Mouse (Mus musculus) midbrain, embryonic 16.5 days (tissue): Measurements from ENCODE around the gene Lcn12. TPM values are rescaled to one million over a fixed set of nuclear protein-coding genes. Genes with fewer than 3 reads are reported as not detected.

Experiments
- ATAC-seq: fragments of 200-750 bp; cut with Nextera tagmentation; 2 replicates; pipeline ENCODE4 v1.8.0; 2017; ENCODE audit warnings: moderate TSS enrichment
- H3K27ac ChIP-seq: fragments of 300-500 bp; sonication (generic); 2 replicates; pipeline ENCODE4 v1.5.1; 2014; ENCODE audit warnings: mild to moderate bottlenecking, low read length, mixed read lengths
- H3K27me3 ChIP-seq: fragments of 300-500 bp; sonication (generic); 2 replicates; pipeline ENCODE4 v1.6.1; 2014; ENCODE audit warnings: low read depth, low read length, mixed read lengths; ENCODE audit not compliant: control insufficient read depth, insufficient read depth
- H3K36me3 ChIP-seq: fragments of 300-500 bp; sonication (generic); 2 replicates; pipeline ENCODE4 v1.6.1; 2014; ENCODE audit warnings: mild to moderate bottlenecking, low read length, moderate library complexity, mixed read lengths; ENCODE audit not compliant: control insufficient read depth, insufficient read depth
- H3K4me1 ChIP-seq: fragments of 300-500 bp; sonication (generic); 2 replicates; pipeline ENCODE4 v1.6.1; 2014; ENCODE audit warnings: mild to moderate bottlenecking, low read length, mixed read lengths; ENCODE audit not compliant: control insufficient read depth, insufficient read depth
- H3K4me2 ChIP-seq: fragments of 300-500 bp; sonication (generic); 2 replicates; pipeline ENCODE4 v1.6.1; 2014; ENCODE audit warnings: mild to moderate bottlenecking, low read length, mixed read lengths
- H3K4me3 ChIP-seq: fragments of 300-500 bp; sonication (generic); 2 replicates; pipeline ENCODE4 v1.5.1; 2014; ENCODE audit warnings: low read depth, mild to moderate bottlenecking, low read length, moderate library complexity, mixed read lengths
- H3K9ac ChIP-seq: fragments of 300-500 bp; sonication (generic); 2 replicates; pipeline ENCODE4 v1.6.1; 2014; ENCODE audit warnings: low read depth, low read length, mixed read lengths
- H3K9me3 ChIP-seq: fragments of 300-500 bp; sonication (generic); replicated peaks from 2 replicates; pipeline ENCODE4 v1.6.1; 2014; ENCODE audit warnings: mild to moderate bottlenecking, low read length, mixed read lengths; ENCODE audit not compliant: control insufficient read depth, poor library complexity, severe bottlenecking
- WGBS: fragments of 180-500 bp; shearing (Covaris S2); extraction: QIAGEN DNeasy Blood & Tissue Kit; methylation state at CpG from one replicate; pipeline ENCODE4 v1.1.7; 2014; 5-methylcytosine and 5-hydroxymethylcytosine counted together
- polyA plus RNA-seq: library from polyadenylated mRNA; unstranded; fragments of >200 nt; fragmentation: Nextera tagmentation; extraction: Ambion mirVana; gene quantifications from 2 replicates; pipeline ENCODE4 v1.2.1, GENCODE M21; 2015

Lcn12 gene
- polyA plus RNA-seq, 1 experiment from 2014 or later: not detected

- Histone ChIP-seq H3K9ac (0 out of 2 replicates have a peak overlapping the region, but pooled peaks have one; percentile 5), H3K27me3 (no peaks in the 10 kb centered on the region), H3K4me3 (no peak overlapping the region), H3K4me2 (no peak overlapping the region), H3K4me1 (peaks cover 6% of the 10 kb centered on the region), H3K36me3 (no peaks in the 10 kb centered on the region), H3K27ac (0 out of 2 replicates have a peak overlapping the region, but pooled peaks have one; percentile 17), H3K9me3 (no peaks in the 10 kb centered on the region)
- no peak for ATAC-seq
- 42% methylated on average over 10 of the region's 10 CpGs for WGBS
Observed at GRCm38 (mm10) chr2:25465816-25466635, 27.7 kb downstream of the Lcn12 start.

- peaks cover 6% of the 10 kb centered on the region for H3K4me1 ChIP-seq
- no peak for ATAC-seq
- H3K36me3 ChIP-seq: no peaks in the 10 kb centered on the region
- no peaks in the 10 kb centered on the region for H3K27me3 ChIP-seq
- H3K9me3 ChIP-seq: no peaks in the 10 kb centered on the region
- 92% methylated on average over 2 of the region's 2 CpGs for WGBS
- H3K27ac ChIP-seq: no peak overlapping the region
- H3K4me3 ChIP-seq: no peak overlapping the region
- no peak overlapping the region for H3K4me2 ChIP-seq
- no peak overlapping the region for H3K9ac ChIP-seq
Observed at GRCm38 (mm10) chr2:25465256-25465655, 28.5 kb downstream of the Lcn12 start.

- no peak for ATAC-seq
- Histone ChIP-seq H3K4me1 (peaks cover 22% of the 10 kb centered on the region), H3K4me3 (no peak overlapping the region), H3K4me2 (no peak overlapping the region), H3K27me3 (no peaks in the 10 kb centered on the region), H3K27ac (no peak overlapping the region), H3K9ac (no peak overlapping the region), H3K36me3 (peaks cover 9% of the 10 kb centered on the region), H3K9me3 (no peaks in the 10 kb centered on the region)
- 92% methylated on average over 3 of the region's 3 CpGs for WGBS
Observed at GRCm38 (mm10) chr2:25463630-25464029, 30.1 kb downstream of the Lcn12 start.

- peak; percentile 12 for ATAC-seq
- 24% methylated on average over 3 of the region's 3 CpGs for WGBS
- H3K27ac ChIP-seq: peak overlapping the region; percentile 91
- no peaks in the 10 kb centered on the region for H3K27me3 ChIP-seq
- H3K9ac ChIP-seq: peak overlapping the region; percentile 85
- H3K4me3 ChIP-seq: peak overlapping the region; percentile 59
- H3K4me2 ChIP-seq: peak overlapping the region; percentile 98
- peaks cover 22% of the 10 kb centered on the region for H3K4me1 ChIP-seq
- no peaks in the 10 kb centered on the region for H3K9me3 ChIP-seq
- peaks cover 18% of the 10 kb centered on the region for H3K36me3 ChIP-seq
Observed at GRCm38 (mm10) chr2:25461407-25461806, 32.3 kb downstream of the Lcn12 start.

- WGBS: under 1% methylated on average over 48 of the region's 48 CpGs
- Histone ChIP-seq H3K4me1 (peaks cover 22% of the 10 kb centered on the region), H3K27me3 (no peaks in the 10 kb centered on the region), H3K9me3 (no peaks in the 10 kb centered on the region), H3K4me3 (peak within 1 kb of the TSS; percentile 59), H3K4me2 (peak within 1 kb of the TSS; percentile 98), H3K36me3 (peaks cover 18% of the 10 kb centered on the region), H3K27ac (peak within 1 kb of the TSS; percentile 91), H3K9ac (peak within 1 kb of the TSS; percentile 85)
- ATAC-seq: peak; percentile 92
Observed at GRCm38 (mm10) chr2:25460551-25461309, 33.0 kb downstream of the Lcn12 start, which contains the start of gene Paxx. TSS of gene Paxx (minus strand) at chr2:25461094.

- WGBS: 31% methylated on average over 5 of the region's 5 CpGs
- H3K27me3 ChIP-seq: no peaks in the 10 kb centered on the region
Observed at GRCm38 (mm10) chr2:25460135-25460534, 33.6 kb downstream of the Lcn12 start.

GRCm38 (mm10) chr2:25458911-25459310 is 34.8 kb downstream of the Lcn12 start:
- no peaks in the 10 kb centered on the region for H3K27me3 ChIP-seq
- no peak overlapping the region for H3K4me3 ChIP-seq
- no peak overlapping the region for H3K27ac ChIP-seq
- peaks cover 18% of the 10 kb centered on the region for H3K36me3 ChIP-seq
- H3K4me1 ChIP-seq: peaks cover 22% of the 10 kb centered on the region
- no peak overlapping the region for H3K9ac ChIP-seq
- no peaks in the 10 kb centered on the region for H3K9me3 ChIP-seq
- H3K4me2 ChIP-seq: no peak overlapping the region
- WGBS: 77% methylated on average over 5 of the region's 5 CpGs
- no peak for ATAC-seq

More at GRCm38 (mm10) chr2:25460135-25460534, 33.6 kb downstream of the Lcn12 start:
- H3K4me1 ChIP-seq: peaks cover 22% of the 10 kb centered on the region
- H3K27ac ChIP-seq: peak overlapping the region; percentile 91
- H3K9ac ChIP-seq: peak overlapping the region; percentile 85
- ATAC-seq: peak; percentile 27
- H3K4me2 ChIP-seq: peak overlapping the region; percentile 98
- peak overlapping the region; percentile 59 for H3K4me3 ChIP-seq
- peaks cover 18% of the 10 kb centered on the region for H3K36me3 ChIP-seq
- H3K9me3 ChIP-seq: no peaks in the 10 kb centered on the region

GRCm38 (mm10) chr2:25457022-25457896 is 36.5 kb downstream of the Lcn12 start:
- H3K9me3 ChIP-seq: no peaks in the 10 kb centered on the region
- H3K4me1 ChIP-seq: peaks cover 22% of the 10 kb centered on the region
- peaks cover 18% of the 10 kb centered on the region for H3K36me3 ChIP-seq
- H3K27ac ChIP-seq: no peak overlapping the region
- no peak for ATAC-seq
- 84% methylated on average over 9 of the region's 9 CpGs for WGBS
- no peaks in the 10 kb centered on the region for H3K27me3 ChIP-seq
- H3K9ac ChIP-seq: no peak overlapping the region
- no peak overlapping the region for H3K4me2 ChIP-seq
- H3K4me3 ChIP-seq: no peak overlapping the region
